Mouse (Mus musculus): Measurements from ENCODE around the gene Eif2b5. TPM values are rescaled to one million over a fixed set of nuclear protein-coding genes. Genes with fewer than 3 reads are reported as not detected.
"Not testable (repeated sequence)": the region's sequence is repeated elsewhere in the genome, so short reads cannot be mapped to it uniquely, and the experiment has no call there.

Gene Eif2b5
- total RNA-seq, 2 experiments from 2014 or later, result 64.7 to 85.8 TPM

- not testable (repeated sequence) for ATAC-seq (replicated peaks; ENCODE audit: poor library complexity)
These were observed 9.9 kb upstream of the Eif2b5 start for GRCm38 (mm10) chr16:20488751-20489150.

- no peak for ATAC-seq (replicated peaks; ENCODE audit: poor library complexity)
These were observed 9.4 kb upstream of the Eif2b5 start for GRCm38 (mm10) chr16:20489233-20489632.

DNA sequence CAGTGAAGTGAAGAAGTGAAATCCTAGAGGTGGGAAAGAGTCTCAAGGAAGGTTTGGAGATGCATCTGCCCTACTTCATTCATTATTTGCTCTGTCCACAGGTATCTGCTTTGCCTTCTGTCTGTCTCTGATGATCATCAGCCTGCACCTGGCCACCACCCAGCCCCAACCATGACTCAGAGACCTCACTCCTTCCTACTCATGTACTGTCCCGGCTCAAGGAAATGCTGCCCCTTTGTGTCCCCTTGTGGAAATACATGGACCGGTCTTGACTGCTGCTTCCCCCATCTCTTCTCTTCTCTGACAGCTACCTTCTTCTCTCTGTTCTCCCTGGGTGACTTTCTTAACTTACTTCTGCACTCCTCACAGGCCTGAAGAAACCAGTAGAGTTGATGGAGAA, 8.0 kb upstream of the Eif2b5 start:
- peak; percentile 84 for ATAC-seq (replicated peaks; ENCODE audit: poor library complexity)

GRCm38 (mm10) chr16:20491301-20491700, 7.3 kb upstream of the Eif2b5 start:
- ATAC-seq (replicated peaks; ENCODE audit: poor library complexity), result no peak

DNA sequence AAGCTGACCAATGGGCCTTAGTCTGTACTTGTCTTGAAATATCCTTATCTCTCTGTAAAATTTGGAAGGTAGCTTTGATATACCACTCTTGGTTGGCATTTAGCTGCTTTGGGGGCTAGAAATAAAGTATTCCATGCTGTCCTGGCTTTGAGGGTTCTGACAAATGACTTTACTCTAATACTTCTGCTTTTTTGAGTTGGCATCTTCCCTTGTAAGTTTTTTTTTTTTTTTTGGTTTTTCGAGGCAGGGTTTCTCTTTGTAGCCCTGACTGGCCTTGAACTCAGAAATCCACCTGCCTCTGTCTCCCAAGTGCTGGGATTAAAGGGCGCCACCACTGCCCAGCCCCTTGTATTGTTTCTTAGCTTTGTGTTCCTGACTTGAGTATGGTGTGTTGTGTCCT, 5.2 kb upstream of the Eif2b5 start:
- ATAC-seq (replicated peaks; ENCODE audit: poor library complexity), result no peak

GRCm38 (mm10) chr16:20496671-20497600, 1.7 kb upstream of the Eif2b5 start:
- ATAC-seq (replicated peaks; ENCODE audit: poor library complexity), result peak; percentile 71

GRCm38 (mm10) chr16:20497980-20498676, 489 bp upstream of the Eif2b5 start:
- ATAC-seq (replicated peaks; ENCODE audit: poor library complexity), result no peak

GRCm38 (mm10) chr16:20506000-20506399, 7.4 kb downstream of the Eif2b5 start:
- no peak for ATAC-seq (replicated peaks; ENCODE audit: poor library complexity)

DNA sequence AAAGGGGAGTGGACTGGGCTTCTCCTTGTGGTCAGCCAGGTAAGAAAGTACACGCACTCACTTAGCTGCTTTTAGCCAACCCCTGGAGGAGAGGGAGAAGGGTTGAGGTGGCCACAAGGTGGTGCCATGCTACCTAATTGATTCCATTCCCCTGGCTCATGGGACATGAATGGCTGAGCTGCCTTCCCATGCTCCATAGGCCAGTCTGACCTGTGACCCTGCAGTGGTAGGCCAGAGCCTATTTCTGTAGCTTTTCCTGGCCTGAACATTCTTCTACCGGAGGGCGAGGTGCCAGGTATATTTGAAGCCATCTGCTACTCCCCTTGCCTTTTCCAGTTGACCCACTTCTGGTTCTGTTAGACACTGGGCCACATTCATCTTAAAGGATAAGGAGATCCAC, 10.7 kb downstream of the Eif2b5 start:
- ATAC-seq (replicated peaks; ENCODE audit: poor library complexity), result peak; percentile 82

- ATAC-seq (replicated peaks; ENCODE audit: poor library complexity), result no peak
These were observed 12.7 kb downstream of the Eif2b5 start for GRCm38 (mm10) chr16:20511277-20511847.

- ATAC-seq (replicated peaks; ENCODE audit: poor library complexity), result no peak
These were observed 17.4 kb downstream of the Eif2b5 start for GRCm38 (mm10) chr16:20516032-20516431.

GRCm38 (mm10) chr16:20516726-20517201, 18.1 kb downstream of the Eif2b5 start, which contains the start of gene Dvl3:
Gene Dvl3, plus strand, starts transcription at chr16:20516982.
- ATAC-seq (replicated peaks; ENCODE audit: poor library complexity), result peak; percentile 92

GRCm38 (mm10) chr16:20517216-20517615, 18.6 kb downstream of the Eif2b5 start:
- peak; percentile 26 for ATAC-seq (replicated peaks; ENCODE audit: poor library complexity)

DNA sequence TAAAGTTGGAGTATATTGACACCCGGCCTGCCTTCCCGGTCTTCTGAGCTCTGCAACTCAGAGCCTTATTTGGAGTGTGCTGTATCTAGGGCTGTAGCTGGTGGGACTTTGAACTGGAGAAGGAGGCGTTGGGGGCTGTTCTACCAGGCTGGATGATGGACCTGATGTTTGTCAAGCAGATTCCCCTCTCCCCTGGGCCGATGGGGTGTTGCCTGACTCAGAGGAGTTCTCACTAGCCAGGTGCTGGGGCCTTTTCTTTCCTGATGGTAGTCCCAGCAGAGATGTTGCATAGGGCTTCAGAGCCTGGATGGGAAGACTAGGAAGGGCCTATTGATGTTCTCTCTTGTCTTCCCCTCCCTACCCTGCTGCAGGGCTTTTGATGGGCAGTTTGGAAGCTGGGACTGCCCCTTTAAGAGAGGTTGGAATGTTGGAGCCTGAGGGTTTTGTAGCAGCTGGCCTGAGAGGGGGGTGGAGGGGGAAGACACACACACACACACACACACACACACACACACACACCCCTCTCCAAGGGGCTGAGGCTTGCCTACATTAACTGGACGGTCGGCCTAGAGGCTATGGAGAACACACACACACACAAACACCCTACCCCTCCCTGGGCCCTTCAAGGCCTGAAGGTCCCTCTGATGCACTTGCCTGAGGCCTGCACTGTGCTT, 19.2 kb downstream of the Eif2b5 start:
- peak; percentile 20; the same call in 1 of the 2 replicates for ATAC-seq (replicated peaks; ENCODE audit: poor library complexity)

GRCm38 (mm10) chr16:20523886-20524285, 25.3 kb downstream of the Eif2b5 start:
- no peak for ATAC-seq (replicated peaks; ENCODE audit: poor library complexity)

DNA sequence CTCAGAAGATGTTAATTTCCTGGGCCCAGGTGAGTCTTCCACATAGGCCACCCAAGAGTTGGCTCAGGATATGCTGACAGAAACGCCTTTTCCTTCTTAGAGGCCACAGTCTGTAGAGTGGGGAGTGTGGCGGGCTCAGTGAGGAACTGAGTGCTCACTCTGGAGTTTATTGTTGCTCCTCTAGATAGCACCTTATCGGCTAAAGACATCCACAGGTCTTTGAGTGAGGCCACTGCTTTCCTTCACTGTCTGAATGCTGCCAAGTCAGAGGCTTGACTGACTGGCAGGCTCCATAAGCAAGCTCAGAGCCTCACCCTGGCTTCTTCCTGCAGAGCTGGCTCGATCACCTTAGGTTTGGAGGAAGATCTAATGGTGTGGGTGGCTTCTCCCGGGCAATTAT, 30.2 kb downstream of the Eif2b5 start:
- peak; percentile 73 for ATAC-seq (replicated peaks; ENCODE audit: poor library complexity)

- ATAC-seq (replicated peaks; ENCODE audit: poor library complexity), result no peak
These were observed 30.8 kb downstream of the Eif2b5 start for GRCm38 (mm10) chr16:20529375-20529774.

DNA sequence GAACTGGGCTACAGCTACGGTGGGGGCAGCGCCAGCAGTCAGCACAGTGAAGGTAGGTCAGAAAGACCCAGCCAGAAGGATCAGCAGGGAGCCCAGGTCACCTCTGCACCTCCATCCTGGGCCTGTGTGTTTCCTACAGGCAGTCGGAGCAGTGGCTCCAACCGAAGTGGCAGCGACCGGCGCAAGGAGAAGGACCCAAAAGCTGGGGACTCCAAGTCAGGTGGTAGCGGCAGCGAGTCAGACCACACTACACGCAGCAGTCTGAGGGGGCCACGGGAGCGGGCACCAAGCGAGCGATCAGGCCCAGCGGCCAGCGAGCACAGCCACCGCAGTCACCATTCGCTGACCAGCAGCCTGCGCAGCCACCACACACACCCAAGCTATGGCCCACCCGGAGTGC, 32.3 kb downstream of the Eif2b5 start:
- no peak for ATAC-seq (replicated peaks; ENCODE audit: poor library complexity)

DNA sequence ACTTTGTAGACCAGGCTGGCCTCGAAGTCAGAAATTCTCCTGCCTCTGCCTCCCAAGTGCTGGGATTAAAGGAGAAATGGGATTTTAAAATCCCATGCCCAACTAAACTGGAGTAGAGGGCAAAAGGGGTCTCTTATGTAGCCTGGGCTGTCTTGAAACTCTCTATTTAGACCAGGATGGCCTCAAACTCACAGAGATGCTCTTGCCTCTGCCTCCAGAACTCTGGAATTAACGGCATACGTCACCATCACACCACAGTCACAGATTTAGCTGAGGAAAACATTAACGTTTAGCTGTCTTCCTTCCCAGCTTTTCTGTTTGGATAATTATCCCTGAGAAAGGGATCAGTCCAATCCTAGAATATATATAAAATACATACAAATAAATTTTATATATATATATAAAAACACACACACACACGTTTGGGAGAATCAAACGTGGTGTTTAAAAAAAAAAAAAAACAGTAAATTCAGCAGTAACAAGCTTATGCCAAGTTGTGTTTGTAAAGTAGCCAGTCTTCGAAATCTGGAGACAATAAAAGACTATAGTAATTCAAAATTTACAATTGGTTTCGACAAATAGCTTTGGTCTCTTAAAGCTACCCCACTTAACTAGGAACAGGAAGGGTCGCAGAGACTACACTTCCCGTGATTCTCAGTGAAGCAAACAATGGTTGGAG, 36.1 kb downstream of the Eif2b5 start:
- ATAC-seq (replicated peaks; ENCODE audit: poor library complexity), result no peak
